Mouse (Mus musculus) heart, embryonic 15.5 days (tissue): ENCODE results near the gene Epx. TPM values are rescaled to one million over a fixed set of nuclear protein-coding genes. Genes with fewer than 3 reads are reported as not detected.

Experiments
- ATAC-seq: fragments of 200-750 bp; cut with Nextera tagmentation; replicated peaks from 2 replicates; pipeline ENCODE4 v1.8.0; 2017; ENCODE audit warnings: low read depth, moderate TSS enrichment; ENCODE audit not compliant: insufficient number of reproducible peaks, insufficient read depth, low FRiP score
- H3K27ac ChIP-seq: fragments of 300-500 bp; sonication (generic); 2 replicates; pipeline ENCODE4 v1.5.1; 2015; ENCODE audit warnings: mild to moderate bottlenecking, inconsistent platforms
- H3K27me3 ChIP-seq: fragments of 300-500 bp; sonication (generic); 2 replicates; pipeline ENCODE4 v1.6.1; 2015; ENCODE audit warnings: inconsistent platforms
- H3K36me3 ChIP-seq: fragments of 300-500 bp; sonication (generic); 2 replicates; pipeline ENCODE4 v1.6.1; 2015; ENCODE audit warnings: mild to moderate bottlenecking, inconsistent platforms
- H3K4me1 ChIP-seq: fragments of 300-500 bp; sonication (generic); replicated peaks from 2 replicates; pipeline ENCODE4 v1.6.1; 2015; ENCODE audit warnings: inconsistent platforms
- H3K4me2 ChIP-seq: fragments of 300-500 bp; sonication (generic); 2 replicates; pipeline ENCODE4 v1.6.1; 2015; ENCODE audit warnings: inconsistent platforms, mild to moderate bottlenecking, moderate library complexity
- H3K4me3 ChIP-seq: fragments of 300-500 bp; sonication (generic); 2 replicates; pipeline ENCODE4 v1.5.1; 2015; ENCODE audit warnings: mild to moderate bottlenecking, inconsistent platforms
- H3K9ac ChIP-seq: fragments of 300-500 bp; sonication (generic); 2 replicates; pipeline ENCODE4 v1.6.1; 2015; ENCODE audit warnings: mild to moderate bottlenecking, inconsistent platforms
- H3K9me3 ChIP-seq: fragments of 300-500 bp; sonication (generic); replicated peaks from 2 replicates; pipeline ENCODE4 v1.6.1; 2016; ENCODE audit warnings: inconsistent platforms
- WGBS: fragments of 180-500 bp; shearing (Covaris S2); methylation state at CpG from one replicate; pipeline ENCODE4 v1.1.7; 2015; ENCODE audit warnings: mixed read lengths; 5-methylcytosine and 5-hydroxymethylcytosine counted together
- polyA plus RNA-seq: library from polyadenylated mRNA; unstranded; fragments of >200 nt; fragmentation: Nextera tagmentation; extraction: Ambion mirVana; gene quantifications from 2 replicates; pipeline ENCODE4 v1.2.1, GENCODE M21; 2015

The Epx gene
- polyA plus RNA-seq: 0.19 and 0.31 TPM in 2 replicates

GRCm38 (mm10) chr11:87875436-87875835, at the start of gene Epx:
Epx (minus strand) TSS chr11:87875536.
- H3K9me3 ChIP-seq: no peaks in the 10 kb centered on the region
- WGBS: 71% methylated on average over 6 of the region's 6 CpGs

DNA sequence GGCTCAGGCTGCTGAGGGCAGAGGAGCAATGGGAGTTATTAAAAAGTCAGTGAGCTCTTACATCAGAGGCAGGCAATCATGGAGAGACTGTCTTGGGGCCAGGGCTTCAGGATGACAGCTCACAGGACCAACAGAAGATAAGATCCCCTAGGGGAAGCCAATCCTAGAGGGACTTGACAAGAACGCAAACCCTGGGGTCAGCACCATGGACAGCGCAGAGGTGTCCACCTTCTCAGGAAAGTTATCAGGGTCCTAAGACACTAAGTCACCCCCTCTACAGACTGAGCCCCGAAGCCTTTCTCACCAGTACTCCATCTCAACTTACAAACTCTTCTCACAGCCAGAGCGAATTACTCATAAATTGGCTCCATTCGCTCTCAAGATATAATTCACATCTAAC, 45.6 kb upstream of the Epx start, which contains the start of gene Olfr464:
Olfr464 (minus strand) TSS at position 2 of the 400 bp plus-strand sequence.
- H3K4me1 ChIP-seq: no peaks in the 10 kb centered on the region
- peaks cover 3% of the 10 kb centered on the region; the same call in 1 of the 2 replicates for H3K27me3 ChIP-seq
- WGBS: 23% methylated on average over 5 of the region's 5 CpGs
- no peak for ATAC-seq
- no peak within 1 kb of the TSS for H3K4me3 ChIP-seq
- no peak within 1 kb of the TSS for H3K4me2 ChIP-seq
- H3K9me3 ChIP-seq: 0 out of 2 replicates have a peak, but pooled peaks cover 3% of the 10 kb centered on the region
- no peak within 1 kb of the TSS for H3K9ac ChIP-seq
- H3K36me3 ChIP-seq: no peaks in the 10 kb centered on the region
- no peak within 1 kb of the TSS for H3K27ac ChIP-seq

More at GRCm38 (mm10) chr11:87875436-87875835, at the start of gene Epx:
- Histone ChIP-seq H3K36me3 (no peaks in the 10 kb centered on the region), H3K4me2 (no peak within 1 kb of the TSS), H3K27ac (no peak within 1 kb of the TSS), H3K4me3 (no peak within 1 kb of the TSS), H3K4me1 (no peaks in the 10 kb centered on the region; the same call in 1 of the 2 replicates), H3K27me3 (peaks cover 11% of the 10 kb centered on the region; the same call in 1 of the 2 replicates), H3K9ac (no peak within 1 kb of the TSS)
- no peak for ATAC-seq

DNA sequence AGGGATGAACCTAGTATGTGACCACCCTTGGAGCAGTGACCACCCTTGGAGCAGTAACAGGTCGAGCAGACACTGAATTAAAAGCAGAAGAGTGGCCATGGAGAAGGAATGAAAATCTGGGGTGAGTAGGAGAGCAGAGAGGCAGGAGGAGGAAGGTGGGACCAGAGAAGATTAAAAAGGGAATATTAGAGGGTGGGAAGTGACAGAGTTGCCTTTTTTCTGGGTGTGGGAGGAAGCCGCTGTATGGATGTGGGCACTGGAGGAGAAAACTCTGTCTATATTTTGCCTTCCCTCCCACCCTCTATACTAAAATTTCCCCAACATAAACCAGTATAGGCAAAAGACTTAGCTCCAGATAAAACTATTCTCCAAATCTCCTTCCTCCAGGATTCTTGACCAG, 45.0 kb upstream of the Epx start:
- Histone ChIP-seq H3K36me3 (no peaks in the 10 kb centered on the region), H3K9me3 (0 out of 2 replicates have a peak, but pooled peaks cover 3% of the 10 kb centered on the region), H3K4me2 (no peak overlapping the region), H3K9ac (no peak overlapping the region), H3K4me3 (no peak overlapping the region), H3K4me1 (no peaks in the 10 kb centered on the region), H3K27ac (no peak overlapping the region), H3K27me3 (peaks cover 3% of the 10 kb centered on the region; the same call in 1 of the 2 replicates)
- WGBS: 65% methylated on average over 2 of the region's 2 CpGs
- ATAC-seq: no peak

GRCm38 (mm10) chr11:87916005-87916404, 40.7 kb upstream of the Epx start:
- H3K27ac ChIP-seq: no peak overlapping the region
- no peak overlapping the region for H3K4me3 ChIP-seq
- peaks cover 3% of the 10 kb centered on the region; the same call in 1 of the 2 replicates for H3K27me3 ChIP-seq
- no peak overlapping the region for H3K4me2 ChIP-seq
- no peaks in the 10 kb centered on the region for H3K36me3 ChIP-seq
- 79% methylated on average over 1 of the region's 1 CpGs for WGBS
- H3K9ac ChIP-seq: no peak overlapping the region
- no peaks in the 10 kb centered on the region for H3K4me1 ChIP-seq
- no peak for ATAC-seq
- no peaks in the 10 kb centered on the region for H3K9me3 ChIP-seq

DNA sequence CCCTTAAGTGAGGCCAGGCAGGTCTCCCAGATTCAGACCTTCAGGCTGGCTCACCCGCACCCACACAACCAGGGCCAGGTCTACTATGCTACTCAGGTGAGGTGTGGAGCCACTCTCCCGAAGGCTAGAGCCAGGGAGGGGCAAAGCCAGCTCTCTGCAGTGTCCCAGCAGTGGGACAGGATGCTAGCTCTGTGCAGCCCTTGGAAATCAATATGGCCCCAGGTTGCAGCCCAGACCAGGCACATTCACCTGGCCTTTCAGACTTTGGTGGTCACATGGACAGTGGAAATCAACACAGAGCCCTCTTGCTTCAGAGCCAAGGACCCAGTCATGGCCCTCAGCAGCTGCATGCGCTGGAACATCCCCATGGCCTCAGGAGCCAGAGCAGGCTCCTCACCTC, 29.0 kb upstream of the Epx start:
- no peaks in the 10 kb centered on the region for H3K9me3 ChIP-seq
- H3K27ac ChIP-seq: no peak overlapping the region
- H3K4me3 ChIP-seq: no peak overlapping the region
- H3K27me3 ChIP-seq: no peaks in the 10 kb centered on the region
- no peak overlapping the region for H3K4me2 ChIP-seq
- H3K9ac ChIP-seq: no peak overlapping the region
- 77% methylated on average over 3 of the region's 3 CpGs for WGBS
- no peaks in the 10 kb centered on the region for H3K36me3 ChIP-seq
- H3K4me1 ChIP-seq: no peaks in the 10 kb centered on the region
- ATAC-seq: no peak

GRCm38 (mm10) chr11:87897287-87897686, 22.0 kb upstream of the Epx start, which contains the start of gene Olfr463:
Olfr463 (minus strand) TSS chr11:87897387.
- no peaks in the 10 kb centered on the region for H3K36me3 ChIP-seq
- no peaks in the 10 kb centered on the region for H3K9me3 ChIP-seq
- no peak for ATAC-seq
- no peaks in the 10 kb centered on the region for H3K4me1 ChIP-seq
- H3K4me3 ChIP-seq: no peak within 1 kb of the TSS
- no peak within 1 kb of the TSS for H3K4me2 ChIP-seq
- peaks cover 6% of the 10 kb centered on the region; the same call in 1 of the 2 replicates for H3K27me3 ChIP-seq
- no peak within 1 kb of the TSS for H3K9ac ChIP-seq
- H3K27ac ChIP-seq: no peak within 1 kb of the TSS

DNA sequence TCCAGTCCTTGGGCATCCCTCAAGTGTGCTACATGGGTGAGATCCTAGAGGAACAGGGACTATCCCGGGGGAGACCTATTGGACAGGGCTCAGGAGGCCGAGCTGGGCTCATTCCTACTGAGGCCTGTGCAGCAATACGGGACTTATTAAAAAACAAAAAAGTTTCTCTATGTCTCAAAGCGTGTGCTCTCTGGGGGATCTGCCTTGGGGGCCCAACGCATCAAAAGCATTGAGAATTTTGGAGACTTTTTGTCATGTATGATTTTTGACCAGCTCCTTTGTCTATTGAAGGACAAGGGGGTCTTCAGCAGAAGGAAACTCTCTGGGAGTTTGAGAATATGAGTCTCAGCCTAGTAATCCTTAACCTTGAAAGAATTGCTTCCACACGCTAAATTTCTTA, 16.8 kb upstream of the Epx start, which contains the start of gene Olfr462:
Olfr462 (minus strand) TSS at position 101 of the 400 bp plus-strand sequence.
- H3K9me3 ChIP-seq: no peaks in the 10 kb centered on the region
- 0 out of 2 replicates have a peak, but pooled peaks cover 6% of the 10 kb centered on the region for H3K27me3 ChIP-seq
- H3K9ac ChIP-seq: no peak within 1 kb of the TSS
- no peak within 1 kb of the TSS for H3K4me2 ChIP-seq
- H3K36me3 ChIP-seq: no peaks in the 10 kb centered on the region
- no peaks in the 10 kb centered on the region for H3K4me1 ChIP-seq
- 82% methylated on average over 6 of the region's 6 CpGs for WGBS
- no peak within 1 kb of the TSS for H3K27ac ChIP-seq
- no peak within 1 kb of the TSS for H3K4me3 ChIP-seq
- no peak for ATAC-seq

DNA sequence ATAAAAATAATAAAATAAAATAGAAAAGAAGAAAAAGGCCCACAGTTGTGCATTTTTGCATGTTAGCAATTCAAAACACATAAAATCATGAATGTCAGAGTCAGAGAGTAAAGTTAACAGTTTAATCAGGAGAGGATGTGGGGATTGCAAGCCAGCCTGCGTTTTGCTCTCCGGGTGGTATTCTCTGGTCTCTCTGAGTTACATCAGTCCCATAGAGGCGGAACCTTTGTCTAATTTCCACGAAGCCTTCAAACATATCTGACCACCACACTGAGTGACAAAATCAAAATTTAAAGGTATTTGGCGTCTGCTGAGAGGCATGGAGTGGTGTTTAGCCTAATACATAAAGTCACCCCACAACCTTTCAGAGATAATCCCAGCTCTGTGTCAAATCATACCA, 9.5 kb upstream of the Epx start:
- Histone ChIP-seq H3K9me3 (no peaks in the 10 kb centered on the region), H3K27ac (no peak overlapping the region), H3K36me3 (no peaks in the 10 kb centered on the region), H3K4me3 (no peak overlapping the region), H3K4me1 (no peaks in the 10 kb centered on the region), H3K9ac (no peak overlapping the region), H3K27me3 (peaks cover 13% of the 10 kb centered on the region; the same call in 1 of the 2 replicates), H3K4me2 (no peak overlapping the region)
- 72% methylated on average over 5 of the region's 5 CpGs for WGBS
- ATAC-seq: no peak

DNA sequence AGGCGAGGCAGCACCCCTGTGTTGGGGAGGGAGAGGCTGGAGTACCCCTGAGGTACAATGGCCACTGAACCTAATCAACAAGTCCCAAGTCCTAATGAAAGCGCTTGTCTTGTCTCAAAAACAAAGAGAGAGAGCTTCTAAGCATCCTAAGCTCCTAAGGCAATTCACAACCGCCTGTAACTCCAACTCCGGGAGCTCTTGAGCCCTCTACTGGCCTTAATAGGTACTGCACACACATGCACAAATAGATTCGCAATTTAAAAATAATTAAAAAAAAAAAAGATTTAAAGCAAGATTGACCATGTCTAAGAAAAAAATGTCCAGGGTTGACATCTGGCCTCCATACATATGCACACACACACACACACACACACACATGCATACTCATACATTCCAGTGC, 8.2 kb upstream of the Epx start:
- Histone ChIP-seq H3K4me3 (no peak overlapping the region), H3K9me3 (no peaks in the 10 kb centered on the region), H3K36me3 (no peaks in the 10 kb centered on the region), H3K4me1 (no peaks in the 10 kb centered on the region), H3K9ac (no peak overlapping the region), H3K27me3 (peaks cover 13% of the 10 kb centered on the region; the same call in 1 of the 2 replicates), H3K4me2 (no peak overlapping the region), H3K27ac (no peak overlapping the region)
- ATAC-seq: no peak
- WGBS: 39% methylated on average over 5 of the region's 5 CpGs

GRCm38 (mm10) chr11:87881714-87882113, 6.4 kb upstream of the Epx start:
- no peak overlapping the region for H3K4me2 ChIP-seq
- no peaks in the 10 kb centered on the region for H3K36me3 ChIP-seq
- peaks cover 12% of the 10 kb centered on the region; the same call in 1 of the 2 replicates for H3K27me3 ChIP-seq
- H3K9ac ChIP-seq: no peak overlapping the region
- 52% methylated on average over 4 of the region's 4 CpGs for WGBS
- H3K4me3 ChIP-seq: no peak overlapping the region
- no peaks in the 10 kb centered on the region for H3K9me3 ChIP-seq
- H3K4me1 ChIP-seq: no peaks in the 10 kb centered on the region
- ATAC-seq: no peak
- H3K27ac ChIP-seq: no peak overlapping the region

DNA sequence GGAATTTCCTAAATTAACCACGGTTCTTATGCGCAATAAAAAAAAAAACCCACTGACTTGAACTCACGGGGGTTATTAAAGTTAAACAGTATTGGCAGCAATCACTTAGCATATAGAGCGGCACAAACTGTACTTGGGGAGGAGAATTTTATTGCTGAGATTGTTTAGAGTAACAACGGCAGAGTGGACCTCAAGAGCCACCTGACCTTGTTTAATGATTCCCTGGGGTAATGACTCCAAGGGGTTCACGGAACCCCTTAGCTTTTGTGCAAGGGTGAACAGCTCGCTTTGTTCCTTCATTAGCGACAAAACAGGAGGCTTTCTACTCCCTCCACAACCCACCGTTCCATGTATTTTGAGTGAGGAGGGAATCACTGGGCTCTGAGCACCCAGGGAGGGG, 4.5 kb upstream of the Epx start:
- ATAC-seq: no peak
- no peak overlapping the region for H3K4me2 ChIP-seq
- H3K4me3 ChIP-seq: no peak overlapping the region
- no peak overlapping the region for H3K9ac ChIP-seq
- H3K4me1 ChIP-seq: no peaks in the 10 kb centered on the region
- H3K27ac ChIP-seq: no peak overlapping the region
- peaks cover 11% of the 10 kb centered on the region; the same call in 1 of the 2 replicates for H3K27me3 ChIP-seq
- WGBS: 81% methylated on average over 9 of the region's 9 CpGs
- H3K9me3 ChIP-seq: no peaks in the 10 kb centered on the region
- no peaks in the 10 kb centered on the region for H3K36me3 ChIP-seq

GRCm38 (mm10) chr11:87871766-87872165, 3.6 kb downstream of the Epx start:
- Histone ChIP-seq H3K4me2 (no peak overlapping the region), H3K27ac (no peak overlapping the region), H3K36me3 (no peaks in the 10 kb centered on the region), H3K4me3 (no peak overlapping the region), H3K9me3 (no peaks in the 10 kb centered on the region), H3K9ac (no peak overlapping the region), H3K27me3 (peaks cover 11% of the 10 kb centered on the region; the same call in 1 of the 2 replicates), H3K4me1 (no peaks in the 10 kb centered on the region; the same call in 1 of the 2 replicates)
- WGBS: 31% methylated on average over 8 of the region's 8 CpGs
- ATAC-seq: no peak
